Mouse (Mus musculus): ENCODE measurements around the gene Dnmbp.

The Dnmbp gene

DNA sequence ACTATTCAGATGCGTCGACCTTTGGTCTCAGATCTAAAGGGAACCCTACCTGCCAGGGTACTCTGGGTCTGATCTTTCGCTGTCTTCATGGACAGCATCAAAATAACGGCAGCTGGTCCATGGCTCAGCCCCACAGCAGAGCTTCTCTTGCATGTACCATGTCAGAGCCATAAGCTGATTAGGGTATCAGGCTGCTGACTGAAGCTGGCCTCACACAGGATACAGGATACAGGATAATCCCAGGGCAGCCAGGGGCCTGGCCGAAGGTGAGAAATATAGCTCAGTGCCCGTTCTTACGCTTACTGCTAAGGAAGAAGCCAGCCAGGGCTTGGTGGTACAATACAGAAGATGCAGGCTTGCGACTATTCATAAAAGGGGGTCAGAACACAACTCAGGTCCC is 4.6 kb upstream of the Dnmbp start:
- DNase-seq (ENCODE audit: low spot score) = no peak

DNA sequence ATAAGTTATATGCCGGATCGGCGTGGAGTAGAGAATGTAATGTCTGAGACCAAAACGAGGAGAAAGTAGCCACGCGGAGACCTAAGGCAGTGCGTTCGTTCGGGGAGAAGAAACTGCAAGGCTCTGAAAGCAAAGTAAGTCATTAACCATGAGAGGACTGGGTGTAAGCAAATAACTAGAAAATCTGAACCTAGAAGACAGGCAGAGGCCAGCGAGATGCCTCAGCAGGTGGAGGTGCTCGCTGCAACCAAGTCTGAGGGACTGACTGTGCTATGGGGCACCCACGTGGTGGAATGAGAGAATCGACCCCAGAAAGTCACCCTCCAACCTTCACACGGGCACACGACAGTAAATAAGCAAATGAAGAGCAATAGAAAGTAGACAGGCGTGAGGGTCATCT is 3.1 kb upstream of the Dnmbp start:
- DNase-seq (ENCODE audit: low spot score) = no peak

DNA sequence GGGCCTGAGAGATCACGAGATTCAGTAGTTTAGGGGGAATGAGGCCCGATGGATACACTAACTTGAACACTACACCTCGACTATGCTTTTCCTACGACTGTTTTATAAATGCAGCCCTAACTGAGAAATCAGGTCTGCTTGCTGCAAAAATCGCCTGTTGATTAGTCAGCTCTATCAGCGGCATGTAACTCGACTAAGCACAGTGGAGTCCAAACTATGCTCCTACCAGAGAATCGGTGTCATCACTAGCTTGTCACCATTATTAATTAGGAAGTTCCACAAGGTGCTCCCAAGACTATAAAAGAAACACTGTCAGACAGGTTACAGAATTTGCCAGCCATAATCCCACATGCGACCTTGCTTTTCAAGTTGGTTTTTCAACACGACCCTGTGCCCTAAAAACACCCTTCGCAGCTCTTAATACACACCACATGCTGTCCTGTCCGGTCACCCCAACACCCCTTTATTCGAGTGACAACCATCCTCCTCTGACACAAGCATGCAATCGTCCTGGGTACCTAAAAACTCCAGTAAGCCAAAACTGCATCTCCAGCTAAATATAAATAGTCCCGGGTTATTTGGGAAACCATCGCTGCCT is 721 bp downstream of the Dnmbp start:
- no peak for DNase-seq (ENCODE audit: low spot score)

DNA sequence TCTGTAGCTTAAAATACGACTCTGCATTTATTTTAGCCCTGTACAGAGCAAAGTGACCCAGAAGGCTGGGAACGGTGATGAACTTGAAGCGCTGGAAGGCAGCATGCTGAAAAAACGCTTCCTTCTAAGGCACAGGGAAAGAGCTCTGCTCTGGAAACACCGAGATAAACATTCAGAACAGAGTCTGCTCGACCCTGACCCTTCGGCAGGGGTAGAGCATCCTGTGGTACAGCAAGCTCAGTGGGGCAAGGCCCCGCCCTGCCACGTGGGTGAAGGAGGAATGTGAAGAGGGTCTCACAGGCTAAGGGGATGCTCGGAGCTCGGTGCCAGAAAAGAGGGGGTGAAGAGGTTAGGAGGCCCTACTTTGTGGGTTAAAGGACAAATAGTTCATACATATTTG is 1.6 kb downstream of the Dnmbp start:
- peak; percentile 50 for DNase-seq (ENCODE audit: low spot score)

DNA sequence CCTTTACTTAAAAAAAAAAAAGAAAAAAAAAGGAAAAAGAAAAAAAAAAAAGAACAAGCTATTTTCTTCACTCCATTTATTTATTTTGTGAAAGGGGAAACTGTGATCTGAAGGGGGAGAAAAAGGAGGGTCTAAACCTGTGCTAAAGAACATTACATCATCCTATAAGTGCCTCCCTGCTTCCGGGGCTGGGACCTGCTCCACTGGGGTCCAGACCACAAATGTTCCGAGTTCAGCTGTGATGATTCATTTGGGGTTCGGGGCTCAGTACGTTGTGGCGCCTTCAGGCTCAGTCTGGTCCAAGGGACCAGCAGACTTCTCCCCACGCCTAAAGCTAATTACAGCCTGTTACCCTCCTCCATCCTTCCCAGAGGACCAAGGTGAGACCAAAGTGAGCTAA is 9.1 kb downstream of the Dnmbp start:
- no peak for DNase-seq (ENCODE audit: low spot score)

DNA sequence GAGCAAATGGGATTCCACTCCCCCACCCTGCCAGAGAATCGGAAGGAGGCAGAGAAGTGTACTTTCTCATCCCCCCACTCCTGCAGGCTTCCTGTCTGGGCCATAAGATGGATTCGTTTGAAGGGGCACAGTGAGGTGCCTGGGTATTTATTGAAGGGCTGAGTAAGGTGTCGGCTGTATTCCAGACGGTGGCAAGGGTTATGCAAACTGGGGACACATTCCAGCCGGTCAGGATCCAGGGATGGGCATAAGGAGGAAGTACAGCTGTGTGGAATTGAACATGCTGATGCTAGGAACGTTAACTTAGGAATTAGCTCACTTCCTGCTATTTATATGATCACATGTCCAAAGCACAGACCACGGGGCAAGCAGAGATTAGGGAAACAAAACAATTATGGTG is 9.6 kb downstream of the Dnmbp start:
- DNase-seq (ENCODE audit: low spot score) = no peak

DNA sequence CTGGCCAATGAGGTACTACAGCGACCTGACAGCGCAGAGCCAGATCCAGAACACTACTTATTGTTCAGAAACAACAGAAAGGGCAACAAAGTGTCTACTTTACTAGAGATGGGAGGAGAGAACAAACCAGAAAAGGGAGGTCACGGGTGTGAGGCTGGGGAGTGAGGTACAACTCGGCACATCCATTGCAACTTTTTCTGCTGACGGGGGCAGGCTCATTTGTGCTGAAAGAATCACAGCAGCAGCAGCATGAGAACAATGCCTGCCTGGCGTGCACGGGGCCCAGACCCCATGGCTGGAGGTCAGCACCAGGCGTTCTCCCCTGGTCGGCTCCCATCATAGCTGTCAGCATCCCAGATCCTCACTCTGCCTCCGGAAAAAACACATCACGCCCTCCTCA is 10.1 kb downstream of the Dnmbp start:
- DNase-seq (ENCODE audit: low spot score) = peak; percentile 17

DNA sequence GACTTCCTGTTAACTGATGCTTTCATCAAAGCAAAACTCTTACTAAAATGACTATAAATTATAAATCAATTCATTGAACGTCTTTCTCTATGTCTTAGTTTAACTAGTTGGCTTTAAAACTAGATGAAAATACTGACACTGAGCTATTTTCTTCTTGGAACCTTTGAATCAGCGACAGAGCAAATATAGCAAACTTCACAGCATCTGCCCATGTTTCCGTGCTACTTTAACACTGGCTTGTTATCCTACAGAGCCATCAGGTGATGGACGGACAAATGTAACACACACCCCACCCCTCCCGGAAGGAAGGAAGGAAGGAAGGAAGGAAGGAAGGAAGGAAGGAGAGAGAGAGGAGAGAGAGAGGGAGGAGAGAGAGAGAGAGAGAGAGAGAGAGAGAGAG is 12.0 kb downstream of the Dnmbp start:
- no peak for DNase-seq (ENCODE audit: low spot score)

DNA sequence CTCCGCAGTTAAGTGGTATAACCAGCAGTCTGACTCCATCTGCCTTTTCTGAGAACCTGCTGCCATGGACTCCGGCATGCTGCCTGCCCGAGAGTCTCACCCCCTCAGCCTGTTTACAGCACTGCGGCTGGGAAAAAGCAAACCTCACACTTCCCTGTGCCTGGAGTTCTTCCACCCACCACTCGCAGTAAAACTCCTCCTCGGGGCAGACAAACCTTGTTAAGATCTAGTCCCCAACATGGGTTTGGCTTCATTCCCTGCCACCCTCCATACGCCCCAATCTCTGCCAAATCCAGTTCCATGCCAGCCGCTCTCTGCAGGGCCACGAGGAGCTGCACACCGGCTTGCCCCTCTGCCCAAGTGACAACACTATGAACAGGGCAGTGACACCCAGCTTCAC is 12.9 kb downstream of the Dnmbp start:
- no peak for DNase-seq (ENCODE audit: low spot score)

DNA sequence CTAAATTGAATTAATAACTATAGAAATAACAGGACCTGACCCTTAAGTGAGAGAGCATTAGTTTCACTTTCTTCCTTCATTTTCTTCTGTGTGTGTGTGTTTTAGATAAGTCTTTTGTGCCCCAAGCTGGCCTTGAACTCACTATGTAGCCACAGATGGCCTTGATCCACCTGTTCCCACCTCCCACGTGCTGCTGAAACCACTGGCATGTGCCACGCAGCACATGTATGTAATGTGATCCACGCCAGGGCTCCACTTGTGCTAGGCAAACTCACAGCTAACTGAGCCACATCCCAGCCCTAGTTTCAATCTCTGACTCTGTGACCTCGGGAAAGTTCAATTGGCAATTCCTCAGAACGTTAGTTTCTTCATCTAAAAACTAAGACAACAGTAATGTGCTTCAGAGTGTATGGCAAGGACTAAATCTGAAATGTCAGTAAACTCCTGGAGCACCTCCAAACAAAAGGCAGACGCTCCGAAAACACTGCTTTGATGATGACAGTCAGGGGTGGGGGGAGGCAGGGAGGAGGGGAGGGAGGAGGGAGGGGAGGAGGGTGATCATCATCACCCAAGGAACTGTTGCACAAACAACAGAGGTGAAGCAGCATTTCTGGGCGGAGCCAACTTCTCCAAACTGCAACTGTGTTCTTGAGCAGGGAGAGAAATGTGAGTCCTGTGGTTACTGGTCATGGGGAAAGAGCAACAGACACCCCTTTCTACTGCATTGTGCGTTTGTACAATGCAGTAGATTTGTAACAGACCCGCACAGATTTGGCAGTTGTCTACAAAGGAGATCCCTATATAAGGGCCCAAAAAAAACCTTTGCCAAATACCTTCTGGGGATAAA is 13.6 kb downstream of the Dnmbp start:
- DNase-seq (ENCODE audit: low spot score) = no peak

DNA sequence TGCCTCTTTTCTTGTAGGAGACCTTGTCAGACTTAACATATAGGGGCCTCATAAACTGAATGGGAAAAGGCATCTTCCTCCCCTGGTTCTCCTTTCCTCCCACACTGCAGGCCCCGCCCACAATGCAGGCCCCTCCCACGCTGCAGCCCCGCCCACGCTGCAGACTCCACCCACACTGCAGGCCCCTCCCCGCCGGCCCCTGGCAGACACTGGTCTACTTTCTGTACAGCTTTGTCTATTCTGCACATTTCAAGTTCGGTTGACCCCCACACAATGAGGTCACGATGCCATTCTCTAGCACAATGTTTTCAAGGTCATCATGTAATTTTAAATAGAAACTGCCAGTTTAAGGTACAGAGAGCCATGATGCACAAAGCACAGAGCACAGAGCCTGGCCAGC is 15.6 kb downstream of the Dnmbp start:
- no peak for DNase-seq (ENCODE audit: low spot score)

DNA sequence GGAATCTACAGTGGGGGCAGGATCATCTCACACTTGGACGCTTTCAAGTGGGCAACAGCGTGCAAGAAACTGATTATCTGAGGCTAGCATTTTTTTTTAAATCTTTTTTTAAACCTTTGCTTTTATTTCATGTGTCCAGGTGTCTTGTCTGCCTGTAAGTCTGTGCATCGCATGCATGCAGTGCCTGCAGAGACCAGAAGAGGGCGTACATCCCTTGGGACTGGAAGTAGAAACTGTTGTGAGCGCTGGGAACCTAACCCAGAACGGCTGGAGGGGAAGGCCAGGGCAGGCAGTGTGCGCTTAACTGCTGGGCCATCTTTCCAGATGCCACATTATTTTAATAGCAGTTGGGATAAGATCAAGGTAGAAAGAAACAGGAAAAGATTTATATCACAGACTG is 17.0 kb downstream of the Dnmbp start:
- DNase-seq (ENCODE audit: low spot score) = no peak

DNA sequence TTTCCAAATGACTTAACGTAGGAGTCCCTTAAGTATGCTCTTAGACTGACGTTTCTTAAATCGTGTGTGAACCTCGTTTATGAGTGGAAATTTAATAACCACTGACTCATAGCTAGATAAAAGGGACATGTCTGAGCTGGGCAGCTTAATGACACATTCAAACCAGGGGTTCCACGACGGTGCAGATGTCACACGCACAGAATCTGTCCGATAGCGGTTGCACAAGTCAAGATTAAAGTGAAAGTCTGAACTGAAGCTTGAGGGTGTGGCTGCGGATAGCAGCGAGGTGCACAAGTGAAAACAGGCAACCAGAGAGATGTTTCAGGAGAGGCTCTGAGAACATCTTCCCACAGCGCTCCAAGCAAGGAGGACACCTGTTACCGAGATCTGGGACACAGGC is 18.6 kb downstream of the Dnmbp start:
- DNase-seq (ENCODE audit: low spot score) = no peak

DNA sequence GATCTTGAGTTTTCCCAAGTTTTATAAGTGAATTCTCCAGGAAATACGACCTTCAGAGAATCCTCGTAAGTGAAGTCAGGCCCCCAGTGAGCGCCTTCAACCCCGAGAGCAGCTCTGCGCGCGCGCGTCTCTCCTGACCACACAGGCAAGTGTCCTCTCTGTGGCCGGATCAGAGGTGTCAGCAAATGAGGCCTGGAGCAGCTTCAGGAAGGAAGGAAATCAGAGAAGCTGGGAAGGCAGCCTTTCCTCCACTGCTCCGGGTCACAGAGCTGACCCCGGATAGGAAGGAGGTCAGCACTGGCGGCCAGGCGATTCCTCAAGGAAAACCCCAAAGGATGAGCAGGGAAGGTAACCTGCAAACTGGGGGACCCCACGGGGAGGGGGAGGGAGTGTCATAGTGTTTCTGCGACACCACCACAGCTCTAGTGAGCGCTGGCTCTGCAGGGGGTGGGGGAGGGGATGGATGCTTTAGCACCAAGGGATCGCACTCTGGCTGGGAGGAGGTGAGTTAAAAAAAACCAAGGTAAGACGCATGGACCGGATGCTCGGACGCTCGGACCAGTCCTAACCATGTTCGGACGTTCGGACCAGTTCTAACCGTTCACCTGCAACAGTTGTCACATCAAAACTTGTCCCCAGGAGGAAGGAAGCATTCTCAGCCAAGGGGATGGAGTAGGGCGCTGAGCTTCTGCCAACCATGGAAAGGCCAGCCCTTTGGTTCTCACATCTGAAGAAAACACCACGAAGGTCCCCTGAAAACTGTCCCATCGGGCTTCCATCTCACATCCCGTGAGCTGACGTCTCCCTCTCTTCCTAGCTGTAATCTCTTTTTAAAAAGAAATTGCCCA is 19.3 kb downstream of the Dnmbp start:
- DNase-seq (ENCODE audit: low spot score) = peak; percentile 72

DNA sequence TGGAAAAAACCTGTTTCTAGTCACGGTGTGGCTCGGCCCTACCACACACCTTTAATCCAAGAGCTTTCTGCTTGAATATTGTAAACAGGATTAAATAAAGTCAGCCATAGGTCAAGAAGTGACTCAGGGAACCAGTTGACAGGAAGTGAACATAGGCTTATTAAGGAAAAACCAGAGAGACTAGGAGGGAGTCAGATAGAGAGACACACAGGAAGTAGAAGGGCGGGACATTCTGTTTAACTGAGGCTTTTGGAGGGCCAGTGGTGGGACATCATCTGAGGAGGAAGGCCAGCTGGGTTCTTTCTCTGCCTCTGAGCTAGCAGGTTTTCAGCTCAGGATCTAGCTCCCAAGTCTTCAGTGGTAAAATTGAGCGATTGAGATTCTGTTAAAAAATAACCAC is 20.1 kb downstream of the Dnmbp start:
- no peak for DNase-seq (ENCODE audit: low spot score)

DNA sequence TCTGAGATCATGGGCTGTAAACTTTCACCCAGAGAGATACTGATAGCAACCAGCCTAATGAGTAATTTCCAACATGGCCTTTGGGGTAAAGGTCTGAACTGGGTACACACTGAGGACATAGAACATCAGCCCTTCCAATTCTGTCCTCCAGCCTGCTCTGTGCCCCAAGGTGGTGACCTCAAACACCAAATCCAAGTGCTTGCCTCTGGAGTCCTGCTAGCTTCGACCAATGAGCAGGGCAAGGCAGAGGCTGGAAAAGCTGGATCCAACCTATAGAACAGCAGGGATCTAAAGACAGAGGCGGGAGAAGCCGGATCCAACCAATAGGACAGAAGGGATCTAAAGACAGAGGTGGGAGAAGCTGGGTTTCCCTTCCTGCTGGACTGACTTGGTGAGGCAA is 21.2 kb downstream of the Dnmbp start:
- DNase-seq (ENCODE audit: low spot score) = no peak

DNA sequence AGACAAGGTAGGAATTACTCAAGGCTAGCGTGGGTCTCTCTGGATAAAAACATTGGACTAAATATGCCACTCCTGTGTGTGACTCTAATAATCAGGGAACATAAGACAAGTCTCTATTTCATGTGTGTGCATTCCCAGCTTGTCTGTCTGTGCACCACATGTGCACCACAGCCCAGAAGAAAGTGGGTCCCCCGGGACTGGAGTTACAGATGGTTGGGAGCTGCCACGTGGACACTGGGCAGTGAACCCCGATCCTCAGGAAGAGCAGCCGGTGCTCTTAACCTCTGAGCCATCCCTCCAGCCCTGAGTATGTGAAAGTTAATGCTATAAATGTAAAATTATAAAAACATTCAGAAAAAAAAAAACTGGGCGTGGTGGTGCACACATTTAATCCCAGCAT is 22.2 kb downstream of the Dnmbp start:
- DNase-seq (ENCODE audit: low spot score) = no peak

DNA sequence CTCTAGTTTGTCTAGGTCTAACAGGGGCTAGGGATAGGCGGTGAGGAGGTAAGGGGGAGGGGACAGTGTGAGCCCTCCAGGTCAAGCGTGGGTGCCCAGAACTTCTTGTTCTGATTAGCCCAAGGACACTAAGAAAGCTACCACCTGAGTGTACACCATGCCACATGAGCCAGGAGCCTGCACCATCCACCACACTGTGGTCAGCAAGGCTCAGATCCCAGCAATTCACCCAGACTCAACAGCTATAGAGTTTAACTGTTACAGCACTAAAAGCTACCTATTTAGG is 22.6 kb downstream of the Dnmbp start:
- DNase-seq (ENCODE audit: low spot score) = no peak

DNA sequence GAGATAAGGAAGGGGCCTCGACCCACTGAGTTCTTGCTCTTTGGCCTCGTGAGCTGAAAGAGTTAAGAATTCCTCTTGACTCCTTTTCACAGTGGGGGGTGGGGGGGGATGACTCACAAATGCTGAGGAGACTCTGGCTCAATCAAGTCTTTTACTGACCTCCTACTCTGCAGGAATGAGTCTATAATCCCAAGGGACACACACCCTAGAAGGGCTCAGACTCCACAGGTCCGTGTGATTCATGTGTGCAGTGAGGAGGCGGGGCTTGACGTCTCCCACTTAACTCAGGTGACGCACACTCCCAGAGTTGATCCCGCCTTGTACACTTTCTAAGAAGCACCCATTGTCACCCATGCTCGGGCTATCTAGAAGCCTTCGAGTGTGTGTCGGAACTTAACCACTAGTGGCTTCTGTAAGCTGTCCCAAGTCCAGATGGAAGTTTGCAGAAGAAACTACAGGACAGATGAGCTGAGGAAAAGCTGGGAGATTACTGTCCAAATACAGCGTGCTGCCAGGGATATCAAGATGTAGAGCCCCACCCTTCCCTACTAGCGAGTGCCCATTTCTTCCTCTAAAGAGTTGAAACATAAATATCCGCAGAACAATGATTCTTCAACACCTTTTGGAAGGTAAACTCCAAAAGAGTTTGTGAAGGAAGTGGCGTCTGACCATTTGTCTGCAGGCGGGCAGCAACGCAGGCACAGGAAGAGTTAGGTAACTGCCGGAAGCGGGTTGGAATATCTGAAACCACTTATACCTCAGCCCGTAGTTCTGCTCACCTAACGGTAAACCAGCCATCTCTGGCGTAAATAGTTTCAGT is 23.2 kb downstream of the Dnmbp start:
- no peak for DNase-seq (ENCODE audit: low spot score)

DNA sequence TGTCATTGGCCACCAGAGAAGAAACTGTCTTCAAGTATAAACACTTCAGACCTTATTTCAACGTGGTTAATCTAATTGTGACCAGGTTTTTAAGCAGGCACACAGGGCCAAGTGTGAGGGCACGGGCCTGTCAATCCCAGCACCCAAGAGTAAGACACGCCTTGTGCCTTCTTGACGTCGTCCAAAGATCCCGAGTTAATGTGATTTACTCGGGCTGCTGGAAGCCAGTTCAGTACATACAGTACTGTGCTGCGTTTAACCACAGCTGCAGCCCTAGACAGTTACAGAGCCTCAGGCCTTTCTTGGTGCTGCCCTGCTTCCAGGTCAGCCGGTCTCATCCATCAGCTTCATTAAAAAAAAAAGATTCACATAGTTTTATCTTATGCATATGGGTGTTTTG is 24.6 kb downstream of the Dnmbp start:
- no peak for DNase-seq (ENCODE audit: low spot score)

DNA sequence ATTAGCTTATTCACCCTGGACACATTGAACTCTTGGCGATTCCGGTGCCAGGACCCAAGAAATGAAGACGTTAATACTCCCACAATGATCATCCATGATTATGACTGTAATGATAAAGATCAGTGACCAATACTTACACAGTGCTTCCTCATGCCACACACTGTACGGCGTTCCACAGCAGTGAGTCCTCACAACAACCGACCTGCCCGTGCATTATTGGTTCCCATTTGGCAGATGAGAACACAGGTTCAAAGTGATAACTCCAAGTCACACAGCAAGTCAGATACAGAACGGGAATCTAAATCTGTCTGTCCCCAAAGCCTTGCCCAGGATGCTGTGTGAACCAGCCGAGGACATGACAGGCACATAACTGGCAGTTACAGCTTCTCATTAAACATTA is 25.0 kb downstream of the Dnmbp start:
- DNase-seq (ENCODE audit: low spot score) = no peak

DNA sequence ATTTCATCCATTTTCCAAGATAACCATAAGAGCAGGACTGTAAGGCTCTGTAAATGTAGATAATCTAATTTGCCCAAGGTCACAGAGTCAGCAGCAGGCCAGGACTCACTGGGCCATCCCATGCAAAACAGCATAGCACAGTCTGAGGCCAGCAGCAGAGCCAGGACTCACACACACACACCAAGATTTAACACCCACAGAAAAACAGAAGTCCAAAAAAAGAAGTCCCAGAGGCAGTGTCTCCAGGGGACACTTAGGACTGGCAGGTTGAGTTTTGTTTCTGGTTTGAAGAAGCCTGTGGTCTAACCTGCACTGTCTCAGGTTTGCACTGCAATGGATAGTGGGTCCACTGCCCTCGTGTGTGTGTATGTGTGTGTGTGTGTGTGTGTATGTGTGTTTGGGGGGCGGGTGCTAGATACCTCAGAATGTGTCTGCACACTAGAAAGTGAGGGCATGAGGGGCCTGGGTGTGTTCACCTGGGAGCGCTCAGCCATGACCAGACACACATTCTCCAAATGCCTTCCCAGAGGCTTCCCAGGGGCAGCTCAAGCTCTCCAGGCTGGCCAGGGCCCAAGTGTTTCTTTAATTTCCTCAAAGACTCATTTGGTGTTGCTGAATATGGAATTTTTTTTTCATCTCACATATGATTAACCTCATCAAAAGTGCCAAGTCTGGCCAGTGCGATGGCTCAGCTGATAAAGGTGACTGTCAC is 27.1 kb downstream of the Dnmbp start:
- no peak for DNase-seq (ENCODE audit: low spot score)
